Mouse (Mus musculus): ENCODE data around the gene Fbxo9.
"Not testable (repeated sequence)": the region's sequence is repeated elsewhere in the genome, so short reads cannot be mapped to it uniquely, and the experiment has no call there.

Gene Fbxo9

DNA sequence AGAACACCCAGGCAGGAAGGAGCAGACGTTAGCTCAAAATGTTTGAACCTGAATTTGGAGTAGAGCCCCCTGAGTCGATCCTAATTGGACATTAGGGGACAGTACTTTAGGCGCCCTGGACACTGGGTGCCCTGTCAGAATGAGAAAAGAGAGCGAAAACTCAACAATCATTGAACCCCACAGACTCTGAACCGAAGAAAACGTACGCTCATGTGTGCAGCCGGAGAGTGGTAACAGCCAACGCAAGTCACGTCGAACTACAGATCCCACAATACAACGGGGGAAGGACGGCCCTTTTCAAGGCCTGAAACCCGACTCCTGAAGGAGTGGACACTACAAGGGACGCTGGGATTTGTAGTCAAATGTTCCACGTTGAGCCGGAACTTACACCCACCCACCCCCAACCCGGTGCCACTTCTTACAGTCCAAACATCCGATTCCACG is at the start of gene Fbxo9, which contains the start of gene Ick:
Gene Fbxo9, minus strand, starts transcription at position 270 of the 444 bp plus-strand sequence.
Gene Ick, plus strand, starts transcription at position 397 of the 444 bp plus-strand sequence.
- DNase-seq (ENCODE audit: low read depth, low spot score): peak; percentile 95

DNA sequence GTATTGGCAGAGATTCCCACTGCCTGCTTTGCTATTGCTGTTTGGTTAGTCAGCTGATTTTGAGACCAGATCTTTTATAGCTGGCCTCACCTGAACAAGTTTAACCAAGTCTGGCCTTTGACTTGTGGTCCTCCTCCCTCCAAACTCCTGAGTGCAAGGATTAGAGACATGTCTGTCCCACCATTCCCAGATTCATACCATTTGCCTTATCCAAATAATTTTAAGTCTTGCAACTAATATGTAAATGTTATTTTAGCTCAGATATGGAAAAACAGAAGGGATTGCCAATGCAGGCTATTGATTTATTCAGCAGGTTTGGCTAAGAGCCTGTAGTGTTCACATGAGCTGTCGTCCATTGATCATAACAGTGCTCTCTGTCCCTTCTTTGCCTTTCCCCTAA is 48.4 kb upstream of the Fbxo9 start:
- DNase-seq (ENCODE audit: low read depth, low spot score): no peak

DNA sequence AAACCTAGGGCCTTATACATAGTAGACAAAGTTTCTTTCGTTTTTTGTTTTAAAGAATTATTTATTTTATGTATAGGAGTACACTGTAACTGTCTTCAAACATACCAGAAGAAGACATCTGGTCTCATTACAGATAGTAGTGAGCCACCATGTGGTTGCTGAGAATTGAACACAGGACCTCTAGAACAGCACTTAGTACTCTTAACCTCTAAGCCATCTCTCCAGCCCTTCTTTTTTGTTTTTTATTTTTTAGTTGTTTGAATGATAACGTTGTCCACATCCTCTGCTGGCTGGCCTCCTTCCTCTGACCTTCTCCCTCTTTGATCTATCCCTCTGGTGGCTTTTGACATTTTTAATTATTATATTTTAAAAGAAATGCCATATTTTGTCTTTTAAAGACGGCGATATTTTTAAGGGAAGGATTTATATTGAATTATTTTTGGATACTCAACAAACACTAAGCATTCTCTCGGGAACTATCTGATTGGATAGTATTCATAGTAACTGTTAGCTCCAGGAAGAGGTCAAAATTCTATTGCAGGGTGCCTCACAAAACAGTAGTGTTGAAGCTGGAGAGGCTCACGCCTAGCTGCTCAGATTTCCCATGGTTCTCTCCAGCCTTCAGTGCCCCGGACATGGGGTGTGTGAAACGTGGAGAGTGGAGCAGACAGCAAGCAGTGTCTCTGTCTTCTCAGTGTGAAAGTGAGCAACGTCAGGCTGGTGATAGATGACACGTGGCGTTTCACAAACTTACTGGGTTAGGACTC is 45.5 kb upstream of the Fbxo9 start:
- DNase-seq (ENCODE audit: low read depth, low spot score): no peak

DNA sequence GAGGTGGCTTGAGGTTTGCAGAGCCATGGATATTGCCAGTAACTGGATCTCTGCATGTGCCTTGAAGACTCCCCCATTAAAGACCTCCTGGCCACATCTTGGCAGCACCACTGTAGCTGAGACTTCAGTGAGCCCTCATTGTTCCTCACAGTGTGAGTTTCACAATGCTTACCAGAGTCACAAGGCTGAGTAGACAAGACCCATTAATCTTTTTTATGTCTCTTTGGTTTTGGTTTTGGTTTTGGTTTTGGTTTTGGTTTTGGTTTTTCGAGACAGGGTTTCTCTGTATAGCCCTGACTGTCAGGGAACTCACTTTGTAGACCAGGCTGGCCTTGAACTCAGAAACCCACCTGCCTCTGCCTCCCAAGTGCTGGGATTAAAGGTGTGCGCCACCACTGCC is 40.9 kb upstream of the Fbxo9 start:
- not testable (repeated sequence) for DNase-seq (ENCODE audit: low read depth, low spot score)

- peak; percentile 47 for DNase-seq (ENCODE audit: low read depth, low spot score)
Measured at GRCm38 (mm10) chr9:78148149-78148548, 39.3 kb upstream of the Fbxo9 start.

DNA sequence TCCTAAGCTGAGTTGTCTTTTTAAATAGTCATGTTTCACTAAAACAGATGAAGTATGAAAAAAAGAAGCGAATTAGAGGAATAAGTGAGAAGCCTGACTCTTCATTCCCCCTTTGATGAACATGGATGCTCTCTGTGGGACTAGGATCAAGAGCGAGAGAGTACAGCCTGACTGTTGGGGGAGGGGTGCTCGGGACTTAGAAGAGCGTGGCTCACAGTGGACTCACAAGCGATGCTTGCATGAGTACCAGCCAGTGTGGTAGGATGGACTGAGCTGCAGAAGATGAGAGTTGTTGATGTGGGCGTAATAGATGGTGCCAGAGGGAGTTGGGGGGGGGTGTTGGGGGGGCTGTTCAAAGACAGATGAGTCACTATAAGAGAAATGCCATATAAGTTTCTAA is 37.8 kb upstream of the Fbxo9 start:
- no peak for DNase-seq (ENCODE audit: low read depth, low spot score)

DNA sequence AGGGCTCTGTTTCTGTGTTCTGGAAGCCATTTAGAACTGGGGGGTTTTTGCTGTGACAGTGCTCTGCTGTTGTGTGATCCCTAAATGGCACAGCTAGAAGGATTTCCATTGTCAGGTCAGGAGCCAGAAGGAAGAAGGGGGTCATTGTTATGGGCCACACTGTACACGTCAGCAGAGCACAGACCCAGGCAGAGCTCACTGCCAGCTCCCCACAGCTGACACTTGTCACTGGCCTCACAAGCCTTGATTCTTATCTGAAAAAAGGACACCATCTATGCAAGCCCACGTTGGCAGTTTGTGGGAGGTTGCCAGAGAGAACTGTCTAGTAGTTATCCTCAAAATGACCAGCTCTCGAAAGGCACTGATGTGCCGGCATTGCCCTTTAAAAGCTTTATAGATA is 37.2 kb upstream of the Fbxo9 start:
- DNase-seq (ENCODE audit: low read depth, low spot score): no peak

DNA sequence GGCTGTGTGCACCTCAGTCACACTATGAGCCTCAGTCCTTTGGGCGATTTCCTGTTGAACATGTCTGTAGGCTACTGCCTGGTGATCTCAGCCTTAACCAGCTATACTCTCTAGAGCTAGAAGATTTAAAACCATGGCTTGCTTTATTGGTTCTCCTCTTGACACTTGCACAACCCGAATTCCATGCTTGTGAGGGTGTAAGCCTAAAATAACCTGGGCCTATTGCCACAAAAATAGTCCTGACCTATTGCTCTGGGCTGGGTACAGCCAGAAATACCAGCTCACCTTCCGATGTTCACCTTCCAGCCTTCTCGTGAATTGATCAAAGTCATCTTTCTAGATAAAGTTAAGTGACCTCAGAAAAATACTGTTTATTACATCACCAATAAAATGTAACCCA is 30.6 kb upstream of the Fbxo9 start:
- DNase-seq (ENCODE audit: low read depth, low spot score): no peak

GRCm38 (mm10) chr9:78138044-78138676 is 29.3 kb upstream of the Fbxo9 start:
- peak; percentile 71 for DNase-seq (ENCODE audit: low read depth, low spot score)

DNA sequence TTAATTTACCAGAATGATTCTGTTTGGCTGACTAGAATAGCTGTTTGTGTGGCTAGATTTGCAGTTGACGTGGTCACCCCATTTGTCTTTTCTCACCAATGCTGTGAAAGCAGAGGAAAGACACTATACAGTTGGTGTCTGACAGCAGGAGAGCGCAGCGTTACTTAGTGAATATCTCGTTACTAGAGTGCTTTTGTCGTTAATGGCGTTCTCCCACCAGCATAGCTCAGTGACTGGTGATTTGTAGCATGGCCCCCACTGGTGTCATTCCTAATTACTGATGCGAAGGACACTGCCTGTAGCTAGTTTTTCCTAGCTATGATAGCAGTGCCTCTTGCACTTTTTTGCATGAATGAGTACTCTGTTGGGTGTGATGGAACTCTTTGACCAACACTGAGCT is 26.8 kb upstream of the Fbxo9 start:
- DNase-seq (ENCODE audit: low read depth, low spot score): no peak

GRCm38 (mm10) chr9:78126643-78127042 is 17.8 kb upstream of the Fbxo9 start:
- no peak for DNase-seq (ENCODE audit: low read depth, low spot score)

GRCm38 (mm10) chr9:78126007-78126406 is 17.1 kb upstream of the Fbxo9 start:
- DNase-seq (ENCODE audit: low read depth, low spot score): no peak

- no peak for DNase-seq (ENCODE audit: low read depth, low spot score)
Measured at GRCm38 (mm10) chr9:78124297-78124696, 15.4 kb upstream of the Fbxo9 start.

DNA sequence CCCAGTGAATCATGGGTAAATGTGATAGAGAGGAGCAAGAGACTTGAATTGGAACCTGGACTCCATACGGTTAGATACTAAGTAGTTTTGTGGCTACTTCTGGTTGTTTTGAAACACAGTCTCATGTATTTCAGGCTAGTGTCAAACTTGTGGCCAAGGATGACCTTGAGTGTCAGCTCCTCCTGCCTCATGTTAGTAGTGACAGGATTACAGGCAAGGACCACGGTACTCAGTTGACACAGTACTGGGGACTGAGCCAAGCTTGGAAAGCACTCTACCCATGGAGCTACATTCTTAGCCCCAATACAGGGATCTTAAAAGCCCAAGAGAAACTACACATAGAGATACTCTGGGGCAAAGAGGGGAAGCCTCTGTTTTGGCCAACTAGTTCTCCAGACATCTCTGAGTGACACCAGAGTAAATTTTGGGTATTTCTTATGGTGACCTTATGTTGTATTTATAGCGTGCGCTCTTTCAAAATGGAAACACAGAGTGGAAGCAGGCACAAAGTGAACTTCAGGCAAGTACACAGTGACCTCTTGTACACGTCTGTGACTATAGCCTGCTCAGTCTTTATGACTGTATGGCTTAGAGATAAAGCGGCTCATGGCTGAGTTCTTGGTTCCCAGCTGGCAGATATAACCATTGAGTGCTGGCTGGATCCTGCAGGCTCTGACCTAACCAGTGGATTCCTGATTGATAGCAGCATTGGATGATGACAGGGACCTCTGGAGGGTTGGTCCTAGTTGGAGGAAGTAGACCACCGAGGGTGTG is 14.3 kb upstream of the Fbxo9 start:
- no peak for DNase-seq (ENCODE audit: low read depth, low spot score)

DNA sequence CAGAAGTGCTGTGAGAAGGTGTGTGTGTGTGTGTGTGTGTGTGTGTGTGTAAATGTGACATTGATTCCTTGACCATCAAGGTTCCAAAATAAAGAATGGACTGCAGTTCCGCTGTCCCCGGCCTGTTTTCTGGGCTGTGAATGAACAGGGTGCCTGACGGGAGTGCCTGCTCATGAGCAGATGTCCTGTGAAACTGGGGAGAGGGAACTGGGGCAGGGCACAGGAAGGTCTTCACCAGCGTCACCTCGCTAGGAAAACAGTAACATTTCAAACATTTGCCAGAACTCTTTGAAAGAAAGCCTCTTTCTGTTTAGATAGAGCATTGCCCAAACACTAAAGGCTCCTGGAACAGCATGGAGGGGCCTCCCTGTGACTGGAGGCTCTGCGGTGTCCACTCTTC is 13.1 kb upstream of the Fbxo9 start:
- DNase-seq (ENCODE audit: low read depth, low spot score): no peak

DNA sequence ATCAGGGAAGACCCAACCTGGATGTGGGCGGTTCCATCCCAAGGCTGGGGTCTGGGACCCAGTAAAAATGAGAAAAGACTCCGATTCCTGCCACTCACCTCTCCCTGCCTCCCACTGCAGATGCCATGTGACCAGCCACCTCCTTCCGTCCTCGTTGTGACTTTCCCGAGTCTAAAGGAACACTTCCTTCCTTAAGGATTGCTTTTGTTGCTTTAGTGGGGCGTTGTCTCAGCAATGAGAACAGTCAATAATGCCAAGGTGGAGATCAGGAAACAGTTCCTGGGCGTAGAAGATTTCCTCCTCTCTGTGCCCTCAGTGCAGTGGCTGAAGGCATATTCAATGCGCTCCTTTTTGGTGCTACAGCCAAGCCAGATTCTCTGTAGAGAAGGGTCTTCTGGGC is 12.5 kb upstream of the Fbxo9 start:
- no peak for DNase-seq (ENCODE audit: low read depth, low spot score)

DNA sequence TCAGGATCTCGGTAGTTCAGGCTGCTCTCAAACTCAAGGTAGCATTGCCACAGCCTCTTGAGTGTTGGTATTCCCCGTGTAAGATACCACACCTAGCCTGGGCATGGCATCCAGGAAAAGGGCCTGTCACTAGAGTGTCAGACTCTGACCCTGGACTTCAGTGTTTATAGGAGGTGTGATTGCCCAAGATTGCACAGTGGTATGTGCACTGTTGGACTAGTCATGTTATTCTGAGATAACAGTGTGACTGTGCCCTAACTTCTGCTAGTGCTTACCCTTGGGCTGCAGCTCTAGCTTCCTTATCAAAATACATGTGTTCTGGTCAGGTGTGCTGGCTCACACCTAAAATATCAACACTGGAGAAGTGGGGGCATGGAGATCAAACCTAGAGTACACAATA is 8.8 kb upstream of the Fbxo9 start:
- no peak for DNase-seq (ENCODE audit: low read depth, low spot score)

GRCm38 (mm10) chr9:78115746-78116145 is 6.9 kb upstream of the Fbxo9 start:
- DNase-seq (ENCODE audit: low read depth, low spot score): no peak

- DNase-seq (ENCODE audit: low read depth, low spot score): no peak
Measured at GRCm38 (mm10) chr9:78113538-78113885, 4.6 kb upstream of the Fbxo9 start.

DNA sequence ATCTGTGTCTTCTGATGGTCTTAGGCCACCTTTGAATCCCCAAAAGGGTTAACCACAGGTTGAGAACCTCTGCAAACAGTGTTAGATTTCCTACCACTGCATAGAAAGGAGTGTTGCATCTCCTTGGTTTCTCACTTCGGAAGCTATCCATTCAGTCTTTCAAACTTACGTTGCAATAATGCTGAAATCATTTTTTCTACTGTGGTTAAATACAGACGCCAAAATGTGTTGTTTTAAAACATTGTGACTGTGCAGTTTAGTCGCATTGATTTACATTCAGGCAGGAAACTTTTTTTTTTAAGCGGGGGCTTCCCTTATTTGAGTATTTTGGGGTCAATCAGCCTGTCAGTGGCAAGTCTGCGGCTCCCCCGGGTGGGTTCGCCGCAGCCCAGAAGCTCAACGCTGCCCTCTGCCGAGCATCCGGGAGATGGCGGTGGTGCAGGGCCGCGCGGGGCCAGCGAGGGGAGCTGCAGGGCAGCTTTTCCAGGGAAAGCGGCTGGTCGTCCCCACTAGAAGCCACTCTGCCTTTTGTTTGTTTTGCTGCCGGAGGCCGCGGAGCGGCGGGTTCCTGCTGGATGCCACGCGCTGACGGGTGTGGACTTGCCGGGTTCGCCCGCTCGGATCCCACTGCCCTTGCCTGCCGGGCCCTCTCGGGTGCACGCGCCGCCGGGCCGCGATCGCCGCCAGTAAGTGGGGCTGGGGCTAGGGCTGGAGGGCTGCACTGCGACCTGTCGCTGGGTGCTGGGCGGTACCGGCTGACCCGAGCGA is 4.1 kb upstream of the Fbxo9 start:
- peak; percentile 96 for DNase-seq (ENCODE audit: low read depth, low spot score)

DNA sequence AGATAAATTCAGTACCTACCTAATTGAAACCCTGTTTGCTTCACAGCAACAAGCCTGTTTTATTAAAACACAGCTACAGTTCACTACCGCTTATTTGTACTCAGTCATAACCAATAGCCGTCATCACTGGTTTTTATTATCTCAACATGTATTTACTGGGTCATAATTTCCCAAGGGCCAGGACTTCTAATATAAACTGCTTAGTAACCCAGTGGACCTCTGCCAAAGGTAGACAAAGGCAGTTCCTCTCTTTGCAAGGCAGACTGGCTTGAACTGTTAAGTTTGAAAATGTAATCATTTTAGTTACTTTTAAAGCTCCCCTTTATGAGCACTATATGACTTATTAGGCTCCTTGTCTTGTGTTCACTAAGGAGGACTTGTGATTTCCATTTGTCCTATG is 2.6 kb upstream of the Fbxo9 start:
- DNase-seq (ENCODE audit: low read depth, low spot score): no peak

GRCm38 (mm10) chr9:78109656-78110055 is 791 bp upstream of the Fbxo9 start:
- peak; percentile 66 for DNase-seq (ENCODE audit: low read depth, low spot score)

All from A20 (cell line).